Mouse (Mus musculus) heart, postnatal 25 days (tissue): ENCODE data around the gene Fgb. TPM values are rescaled to one million over a fixed set of nuclear protein-coding genes. Genes with fewer than 3 reads are reported as not detected.

Experiments used
- DNase-seq: peaks from one replicate; pipeline ENCODE4 v3.0.0; 2022; ENCODE audit warnings: low spot score
- intact Hi-C: fragments of 180-260 bp; cut with DNase I; formaldehyde crosslinking; loops from one replicate; pipeline ENCODE4 v1.15.1; 2025
- total RNA-seq, 2 experiments: library from RNA; stranded (reverse); gene quantifications; 2 replicates each; pipeline ENCODE4 v1.2.3; 2021

Fgb gene
- total RNA-seq, 2 experiments from 2014 or later: not detected

- intact Hi-C loops: no loop called here
- no peak for DNase-seq
These were observed 16.8 kb downstream of the Fgb start for GRCm38 (mm10) chr3:83032746-83033308.

GRCm38 (mm10) chr3:83030331-83030730 lies 19.3 kb downstream of the Fgb start:
- no peak for DNase-seq
- intact Hi-C loops: no loop called here

DNA sequence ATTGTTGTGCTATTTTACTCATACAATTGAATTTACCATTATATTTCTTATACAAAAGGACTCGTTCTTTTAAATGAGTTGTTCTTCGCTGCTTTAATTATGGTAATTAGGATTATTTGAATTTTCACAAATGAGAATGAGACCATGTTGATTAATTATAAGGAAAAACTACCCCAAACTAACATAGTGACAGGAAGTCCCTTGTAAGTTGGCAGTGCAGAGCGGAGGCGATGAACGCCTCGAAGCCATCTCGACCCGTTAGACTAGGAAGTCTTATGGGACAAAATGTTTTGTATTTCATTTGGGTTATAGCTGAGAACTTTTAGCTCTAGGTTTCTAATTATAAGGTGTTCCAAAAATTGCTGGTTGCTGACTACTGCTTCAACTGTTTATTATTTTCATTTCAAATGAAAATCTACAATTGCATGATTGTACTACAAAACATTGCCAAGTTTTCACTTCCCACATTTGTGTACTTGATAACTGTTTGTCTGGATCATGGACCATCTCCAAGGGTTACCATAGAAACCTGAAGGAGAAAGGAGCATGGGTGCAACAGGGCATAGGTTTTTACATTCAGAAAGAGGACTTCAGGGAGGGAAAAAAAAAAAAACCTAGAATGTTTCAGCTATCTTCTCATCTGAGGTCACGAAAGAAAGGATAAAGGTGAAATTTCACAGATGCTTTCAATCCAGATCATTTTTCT lies 22.0 kb downstream of the Fgb start:
- DNase-seq: no peak
- intact Hi-C loops: no loop called here

DNA sequence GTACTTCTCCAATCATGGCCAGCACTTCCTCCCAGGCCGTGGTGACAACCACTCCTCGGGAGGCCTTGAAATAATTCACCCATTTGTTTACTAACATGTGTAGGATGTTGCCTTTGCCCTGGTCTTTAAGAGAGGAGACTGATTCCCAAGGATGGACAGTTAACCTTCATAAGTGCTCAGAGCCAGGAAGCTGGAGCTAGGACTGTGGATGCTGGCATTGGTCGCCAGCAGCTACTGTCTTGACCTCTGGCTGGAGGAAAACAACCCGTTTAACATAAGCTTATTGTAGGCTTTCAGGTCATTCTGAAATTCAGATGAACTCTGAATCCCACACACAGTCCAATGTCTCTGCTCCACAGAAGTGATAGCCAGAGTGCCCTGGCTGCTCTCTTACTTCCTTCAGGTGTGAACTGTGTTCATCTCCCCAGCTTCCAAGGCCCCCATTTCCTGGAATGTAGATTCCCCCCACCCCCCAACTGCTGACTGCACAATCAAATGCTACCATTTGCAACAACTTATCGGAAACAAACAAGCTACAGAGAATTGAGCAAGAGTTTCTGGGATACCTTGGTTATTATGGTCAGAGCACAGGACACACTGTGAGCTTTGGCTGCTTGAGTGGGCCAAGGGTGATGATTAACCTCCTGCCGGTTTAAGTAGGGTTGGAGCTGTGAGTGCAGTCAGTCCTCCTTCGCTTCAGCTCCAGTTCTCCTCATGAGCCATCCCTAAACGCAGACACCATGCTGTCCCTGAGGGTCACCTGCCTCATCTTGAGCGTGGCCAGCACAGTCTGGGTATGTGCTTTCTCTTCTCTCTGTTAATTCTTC lies 24.0 kb downstream of the Fgb start, which contains the start of gene Fga:
Fga (plus strand) TSS at position 602 of the 827 bp plus-strand sequence.
- no peak for DNase-seq
- intact Hi-C loops: no loop called here

- intact Hi-C loops: no loop called here
- no peak for DNase-seq
These were observed 24.6 kb downstream of the Fgb start for GRCm38 (mm10) chr3:83025036-83025435.

GRCm38 (mm10) chr3:83021176-83021575 lies 28.5 kb downstream of the Fgb start:
- intact Hi-C loops: no loop called here
- DNase-seq: no peak

DNA sequence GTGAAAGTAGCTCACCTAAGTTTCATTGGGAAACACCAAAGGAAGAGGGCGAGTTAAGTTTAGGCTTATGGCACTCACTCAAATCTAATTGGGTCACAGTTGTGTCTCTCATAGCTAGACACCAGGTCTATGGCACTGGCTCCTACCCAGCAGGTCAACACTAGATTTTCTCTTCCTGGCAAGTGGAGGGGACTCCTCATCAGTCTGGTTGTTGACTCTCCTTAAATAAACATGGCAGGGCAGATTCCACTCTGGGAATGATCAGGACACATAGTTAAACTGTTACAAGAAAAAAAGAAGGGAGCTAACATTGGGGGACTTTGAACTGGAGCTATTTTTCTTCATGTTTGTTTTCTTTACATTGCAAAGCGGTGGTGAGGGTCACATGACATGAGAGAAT lies 29.3 kb downstream of the Fgb start:
- intact Hi-C loops: no loop called here
- no peak for DNase-seq

DNA sequence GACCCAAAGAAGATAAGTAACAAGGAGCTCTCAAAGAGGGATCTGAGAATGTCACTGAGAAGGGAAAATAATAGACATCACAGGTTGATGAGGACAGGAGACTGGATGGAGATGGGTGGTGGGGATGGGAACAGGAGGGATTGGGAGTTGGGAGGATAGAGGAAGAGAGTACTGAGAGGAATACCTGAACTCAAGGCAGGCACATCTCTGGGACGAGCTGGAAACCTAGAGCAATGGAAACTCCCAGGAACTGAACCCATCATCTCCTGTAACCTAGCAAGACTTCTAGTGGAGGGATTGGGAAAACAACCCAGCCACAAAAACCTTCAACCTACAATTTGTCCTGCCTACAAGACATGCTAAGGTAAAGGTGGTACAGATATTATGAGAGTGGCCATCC lies 33.4 kb downstream of the Fgb start:
- no peak for DNase-seq
- intact Hi-C loops: no loop called here

GRCm38 (mm10) chr3:83013951-83014350 lies 35.7 kb downstream of the Fgb start:
- no peak for DNase-seq
- intact Hi-C loops: no loop called here

GRCm38 (mm10) chr3:83012636-83013035 lies 37.0 kb downstream of the Fgb start:
- intact Hi-C loops: no loop called here
- DNase-seq: no peak

DNA sequence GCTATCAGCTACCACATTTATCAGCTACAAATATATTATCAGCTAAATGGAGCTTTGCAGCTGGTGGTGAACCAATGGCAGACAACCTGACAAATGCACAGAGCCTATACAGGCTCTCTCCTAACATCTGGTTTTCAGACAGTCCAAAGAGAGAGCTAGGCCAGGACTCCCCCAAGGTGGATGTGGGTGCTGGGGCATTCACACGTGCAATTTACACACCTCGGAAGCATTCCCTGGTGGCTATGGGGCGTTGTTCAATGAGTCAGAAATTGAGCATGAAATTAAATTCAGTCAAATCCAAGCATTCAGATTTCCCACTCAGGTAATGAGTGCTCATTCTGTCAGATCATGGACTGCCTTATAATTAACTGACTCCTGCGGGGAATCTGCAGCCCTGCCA lies 38.1 kb downstream of the Fgb start:
- intact Hi-C loops: no loop called here
- no peak for DNase-seq

DNA sequence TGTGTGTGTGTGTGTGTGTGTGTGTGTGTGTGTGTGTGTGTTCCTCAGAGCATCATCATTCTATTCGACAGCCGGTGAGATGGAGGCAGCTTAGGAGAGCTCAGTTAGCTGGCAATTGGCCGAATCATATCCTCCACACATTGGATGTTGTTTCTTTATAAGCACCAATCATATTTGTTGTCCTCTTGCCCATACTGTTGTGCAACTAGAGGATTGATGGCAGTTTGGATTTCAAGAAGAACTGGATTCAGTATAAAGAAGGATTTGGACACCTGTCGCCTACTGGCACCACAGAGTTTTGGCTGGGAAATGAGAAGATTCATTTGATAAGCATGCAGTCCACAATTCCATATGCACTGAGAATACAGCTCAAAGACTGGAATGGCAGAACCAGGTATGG lies 38.5 kb downstream of the Fgb start:
- intact Hi-C loops: no loop called here

GRCm38 (mm10) chr3:83010291-83010690 lies 39.4 kb downstream of the Fgb start:
- intact Hi-C loops: no loop called here
- no peak for DNase-seq

More for the DNA sequence above, 38.5 kb downstream of the Fgb start:
- no peak for DNase-seq

DNA sequence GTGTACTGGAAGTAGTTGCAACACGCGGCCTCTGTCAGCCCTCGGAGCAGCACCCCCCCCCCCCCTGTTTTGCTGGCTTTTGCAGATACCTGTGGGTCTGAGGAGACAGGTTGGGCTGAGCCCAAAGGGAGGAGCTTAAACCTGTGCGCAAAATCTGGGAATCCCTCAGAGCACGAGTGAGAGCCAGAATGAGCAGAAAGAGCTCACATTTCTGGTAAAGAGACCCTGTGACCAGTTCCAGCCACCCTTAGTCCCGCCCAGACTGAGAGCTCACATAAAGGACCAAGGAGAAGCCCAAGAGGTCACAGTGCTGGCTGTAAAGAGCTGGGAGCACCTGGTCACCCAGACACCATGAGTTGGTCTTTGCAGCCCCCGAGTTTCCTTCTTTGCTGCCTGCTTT lies 42.1 kb downstream of the Fgb start, which contains the start of gene Fgg:
Fgg (plus strand) TSS at position 168 of the 400 bp plus-strand sequence.
- DNase-seq: no peak
- intact Hi-C loops: no loop called here

DNA sequence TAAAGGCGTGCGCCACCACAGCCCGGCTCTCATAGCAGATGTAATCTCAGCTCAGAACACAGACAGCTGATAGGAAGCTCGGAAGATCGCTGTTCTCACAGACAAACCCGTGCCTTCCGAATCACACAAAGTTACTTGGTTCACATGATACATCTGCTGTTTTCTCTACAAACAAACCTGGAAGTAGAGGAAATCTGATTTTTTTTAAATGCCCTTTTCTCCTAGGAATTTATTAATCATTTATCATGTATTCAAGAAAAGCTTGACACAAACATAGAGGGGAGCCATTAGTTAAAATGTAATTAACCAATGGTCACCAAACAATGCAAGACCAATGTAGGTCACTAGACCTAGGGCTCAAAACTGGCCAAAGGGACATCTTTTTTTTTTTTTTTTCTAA lies 44.9 kb downstream of the Fgb start:
- intact Hi-C loops: no loop called here
- no peak for DNase-seq

- no peak for DNase-seq
- intact Hi-C loops: no loop called here
These were observed 46.6 kb downstream of the Fgb start for GRCm38 (mm10) chr3:83003068-83003467.

DNA sequence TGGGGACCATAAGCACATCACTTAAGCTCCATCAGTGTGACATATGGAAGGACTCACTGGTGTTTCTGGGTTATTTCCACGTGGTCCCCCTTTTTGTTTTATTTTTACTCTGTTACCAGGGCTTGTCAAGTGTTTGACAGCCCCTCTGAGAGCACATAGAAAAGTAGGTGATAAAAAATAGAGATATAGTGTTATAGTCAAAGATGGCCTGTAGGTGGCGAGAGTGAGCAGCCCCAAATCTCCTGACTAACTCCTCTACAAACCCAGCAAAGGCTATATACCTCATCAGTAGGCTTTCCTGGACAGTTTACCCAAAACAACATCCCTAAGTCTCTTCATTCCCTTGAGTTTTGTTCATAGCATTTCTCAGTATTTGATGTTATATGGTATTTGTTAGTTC lies 47.5 kb downstream of the Fgb start:
- intact Hi-C loops: loop anchor here (1.0 kb wide), 1 partner anchor 51 kb away; no protein-coding TSS in a partner anchor
- no peak for DNase-seq

- DNase-seq: no peak
- intact Hi-C loops: loop anchor here (1.0 to 2.0 kb wide), 3 partner anchors 53 to 274 kb away; no protein-coding TSS in a partner anchor
These were observed 49.7 kb downstream of the Fgb start for GRCm38 (mm10) chr3:82999995-83000394.

DNA sequence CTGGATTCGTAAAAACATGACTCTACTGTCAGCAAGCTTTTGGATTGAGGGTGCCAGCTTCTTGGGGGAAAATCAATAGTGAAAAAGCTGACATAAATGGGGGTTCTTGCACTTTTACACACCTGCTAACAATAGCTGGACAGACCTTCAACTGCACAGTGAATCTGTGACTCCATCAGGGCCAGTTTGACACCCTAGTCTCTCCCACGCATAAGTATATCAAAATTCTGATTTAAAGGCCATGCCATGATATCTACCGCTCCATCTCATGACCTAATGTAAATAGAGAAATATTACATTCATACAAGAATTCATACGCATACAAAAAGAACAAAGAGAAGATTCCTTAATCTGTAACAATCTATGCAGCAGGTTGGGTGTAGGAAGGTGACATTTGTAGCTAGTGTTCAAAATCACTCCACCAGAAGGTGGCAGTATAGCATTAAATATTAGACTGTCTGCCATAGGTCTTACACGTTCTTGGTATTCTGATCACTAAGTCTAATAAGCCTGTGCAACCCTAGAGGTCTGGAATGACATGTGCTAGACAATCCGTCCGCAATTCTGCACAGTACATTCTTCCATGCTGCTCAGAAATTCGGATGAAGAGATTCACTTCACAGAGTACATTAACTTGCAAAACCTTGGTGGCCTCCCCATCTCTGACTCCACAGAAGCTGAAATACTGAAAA lies 50.7 kb downstream of the Fgb start:
- intact Hi-C loops: loop anchor here (1.0 to 2.0 kb wide), 3 partner anchors 54 to 275 kb away; no protein-coding TSS in a partner anchor
- no peak for DNase-seq

DNA sequence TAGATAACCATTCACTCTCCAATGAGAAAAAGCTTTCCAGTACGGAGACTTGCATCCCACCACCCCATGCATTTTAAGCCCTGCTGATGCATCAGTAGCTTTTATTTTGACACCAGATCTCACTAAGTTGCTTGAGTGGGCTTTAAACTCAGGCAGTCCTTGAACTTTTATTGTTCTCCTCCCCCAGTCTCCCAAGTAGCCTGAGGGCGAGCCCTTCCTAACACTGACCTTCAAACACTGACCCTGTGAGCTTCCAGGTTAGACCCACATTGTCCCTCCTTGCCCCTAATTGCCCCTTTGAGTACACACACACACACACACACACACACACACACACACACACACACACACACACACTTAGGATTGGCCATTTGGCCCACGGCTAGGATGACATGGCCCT lies 53.0 kb downstream of the Fgb start:
- DNase-seq: no peak
- intact Hi-C loops: no loop called here
